Mouse (Mus musculus) E14TG2a.4 (cell line): Measurements from ENCODE around the gene Kcnc2.

Experiments used
- CTCF ChIP-seq: conservative IDR thresholded peaks from 2 replicates; pipeline ENCODE4 v1.5.1; 2014; ENCODE audit warnings: low read length
- POU5F1 ChIP-seq: IDR thresholded peaks from 2 replicates; pipeline ENCODE4 v1.6.1; 2014; ENCODE audit warnings: low read length, borderline replicate concordance

DNA sequence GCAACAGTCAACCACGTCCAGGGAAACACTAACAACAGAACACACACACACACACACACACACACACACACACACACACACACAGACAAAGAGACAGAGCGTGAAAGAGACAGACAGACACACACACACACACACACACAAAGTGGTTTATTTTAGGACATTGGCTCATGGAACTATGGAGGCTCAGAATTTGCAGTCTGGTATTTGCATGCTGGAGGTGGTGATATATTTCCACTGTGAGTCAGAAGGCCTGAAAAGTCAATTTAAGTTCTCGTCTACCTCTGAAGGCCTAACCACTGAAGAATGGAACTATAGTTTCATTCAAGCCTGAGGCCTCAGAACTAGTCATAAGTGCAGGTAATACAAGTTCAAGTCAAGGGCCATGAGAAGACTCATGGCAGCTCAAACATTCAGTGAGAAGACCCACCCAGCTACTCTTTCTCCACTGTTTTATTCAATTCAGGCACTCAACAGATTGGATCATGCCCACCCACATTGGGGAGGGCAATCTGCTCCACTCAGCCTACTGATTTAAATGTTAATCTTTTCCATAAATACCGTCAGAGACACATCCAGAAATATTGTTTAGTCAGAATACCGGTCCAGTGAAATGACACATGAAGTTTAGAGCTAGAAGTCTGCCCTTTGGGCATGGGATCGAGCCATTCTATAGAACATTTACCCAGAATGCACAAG, 197.9 kb downstream of the Kcnc2 start:
- TF ChIP-seq CTCF = no peak
- TF ChIP-seq POU5F1 = no peak
